Mouse (Mus musculus): ENCODE results near the gene Mettl8.

DNA sequence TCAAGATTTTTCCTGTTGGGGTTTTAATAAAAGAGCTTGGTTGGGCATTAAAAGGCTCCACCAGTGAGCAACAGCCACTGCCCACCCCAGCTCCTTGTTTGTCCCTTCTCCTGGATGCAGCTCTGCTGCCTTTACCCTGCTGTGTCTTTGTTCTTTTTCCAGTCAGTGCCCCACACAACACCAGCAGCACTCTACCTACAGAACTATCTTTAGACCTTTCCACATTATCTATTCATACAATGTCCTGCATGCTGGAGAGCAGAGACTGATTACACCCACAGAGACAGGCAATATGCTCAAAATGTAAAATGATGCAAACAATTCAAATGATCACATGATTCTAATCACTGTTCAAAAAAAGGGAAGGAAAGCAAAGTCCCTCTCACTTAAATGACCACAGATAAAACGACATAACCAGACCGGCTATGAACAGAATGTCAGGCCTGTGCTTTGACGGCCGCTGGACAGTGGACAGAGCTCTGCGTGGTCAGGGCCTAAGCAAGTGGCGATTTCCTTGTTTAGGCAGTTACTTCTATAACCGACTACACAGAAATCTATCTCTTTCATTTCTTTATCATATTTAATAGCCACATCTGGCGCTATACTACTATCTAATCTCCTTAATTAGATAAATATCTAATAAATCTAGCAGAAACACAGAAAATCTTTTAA lies 35.5 kb downstream of the Mettl8 start:
- TF ChIP-seq USF1 (IDR thresholded peaks at IDR 0.05; ENCODE audit: low read depth) (no peak), POLR2A (IDR thresholded peaks at IDR 0.05; ENCODE audit: insufficient read length, low read depth) (no peak), MAX (IDR thresholded peaks at IDR 0.05; ENCODE audit: low read depth) (no peak), POLR2AphosphoS2 (IDR thresholded peaks at IDR 0.05; ENCODE audit: insufficient read length, low read depth) (no peak), MYOD1 (IDR thresholded peaks at IDR 0.05; ENCODE audit: control insufficient read depth in 1 of 3, insufficient read length in 2 of 3, low read depth in 2 of 3) (no peak), SRF (IDR thresholded peaks at IDR 0.05; ENCODE audit: control insufficient read depth, insufficient read length, low read depth) (no peak), E2F4 (IDR thresholded peaks at IDR 0.05; ENCODE audit: insufficient read depth) (no peak), MYOG (IDR thresholded peaks at IDR 0.05; ENCODE audit: control insufficient read depth in 1 of 3, insufficient read depth in 1 of 3, insufficient read length in 2 of 3, low read depth in 2 of 3) (no peak), TCF12 (IDR thresholded peaks at IDR 0.05; ENCODE audit: insufficient read depth, poor library complexity, severe bottlenecking) (no peak), REST (IDR thresholded peaks at IDR 0.05; ENCODE audit: insufficient read depth, insufficient read length) (no peak), CEBPB (IDR thresholded peaks at IDR 0.05; ENCODE audit: insufficient read depth, poor library complexity, severe bottlenecking) (no peak), TCF3 (IDR thresholded peaks at IDR 0.05; ENCODE audit: insufficient read length, low read depth) (no peak)

All from myocyte (in vitro differentiated cells).